Comparison of ENCODE assay signal across 29 mouse cellular contexts in the genomic region with DNA sequence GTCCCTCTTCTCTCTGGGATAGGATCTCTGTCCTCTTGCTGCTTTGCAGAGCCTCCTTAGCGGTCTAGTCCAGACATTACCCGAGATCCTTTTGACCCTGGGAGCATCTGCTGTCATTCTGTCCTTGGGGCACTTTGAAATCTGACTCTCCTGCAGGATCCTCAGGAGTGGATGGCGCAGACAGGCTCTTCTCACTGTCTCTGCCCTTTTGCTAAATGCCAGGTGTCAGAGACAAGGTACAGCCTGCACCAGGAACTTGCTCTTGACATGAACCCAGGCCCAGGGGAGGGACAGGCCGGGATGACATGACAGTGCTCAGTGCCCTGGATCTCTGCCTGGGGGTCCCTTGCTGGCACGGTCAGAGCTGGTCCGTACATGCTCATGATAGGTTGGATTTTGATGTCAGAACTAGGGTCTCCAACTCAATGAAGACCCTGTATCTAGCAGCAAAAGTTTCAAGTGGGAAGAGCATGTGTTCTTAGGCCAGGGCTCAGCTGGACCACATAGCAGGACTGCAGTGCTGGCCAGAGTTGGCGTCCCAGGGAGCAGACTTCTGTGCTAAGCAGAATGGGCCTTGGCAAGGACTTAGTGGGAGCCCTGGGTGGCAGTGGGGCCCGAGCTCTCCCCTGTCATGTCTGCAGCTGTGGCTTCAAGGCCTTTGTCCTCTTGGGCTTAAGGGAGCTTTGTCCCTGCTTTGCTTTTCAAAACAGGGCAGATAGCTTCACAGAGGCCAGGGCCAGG. TPM values are rescaled to one million over a fixed set of nuclear protein-coding genes. Genes with fewer than 3 reads are reported as not detected.
DNase-seq lines count a peak whose midpoint lies in the region; ATAC-seq lines count a peak whose summit lies in the region.
"Had no signal": no experiment of that assay in that cellular context is flagged by ENCODE, and none has a peak within 500 bp of the region (broad histone marks: within the 10 kb centered on the region; RNA-seq: fewer than 3 reads in every experiment).

No protein-coding gene starts in this region.

- WGBS in forebrain, embryonic 10.5 days: 63% methylated on average over 8 of the region's 8 CpGs
- WGBS in forebrain, embryonic 16.5 days: 64% methylated on average over 8 of the region's 8 CpGs
- WGBS in heart, embryonic 15.5 days: 72% methylated on average over 8 of the region's 8 CpGs
- WGBS in heart, embryonic 11.5 days (ENCODE audit: insufficient replicate concordance): 58% methylated on average over 8 of the region's 8 CpGs
- 52% methylated on average over 8 of the region's 8 CpGs for WGBS in neural tube, embryonic 11.5 days
- 61% methylated on average over 8 of the region's 8 CpGs for WGBS in neural tube, embryonic 15.5 days

- no peaks in the 10 kb centered on the region for H3K9me3 ChIP-seq in forebrain, embryonic 10.5 days
- no peaks in the 10 kb centered on the region for H3K9me3 ChIP-seq in forebrain, embryonic 16.5 days (ENCODE audit: control insufficient read depth, low read length)
- H3K9me3 ChIP-seq in heart, embryonic 15.5 days (replicated peaks): no peaks in the 10 kb centered on the region
- no peaks in the 10 kb centered on the region for H3K9me3 ChIP-seq in heart, embryonic 11.5 days (replicated peaks; ENCODE audit: control insufficient read depth, low read length)
- no peaks in the 10 kb centered on the region; the same call in 1 of the 2 replicates for H3K9me3 ChIP-seq in neural tube, embryonic 11.5 days (ENCODE audit: control insufficient read depth, low read length)
- H3K9me3 ChIP-seq in neural tube, embryonic 15.5 days (replicated peaks): no peaks in the 10 kb centered on the region
- H3K9me3 ChIP-seq: hindbrain, embryonic 13.5 days; liver, embryonic 13.5 days; midbrain, embryonic 15.5 days; neural tube, embryonic 13.5 days had no signal

- peak overlapping the region; percentile 48 for H3K27ac ChIP-seq in forebrain, embryonic 10.5 days
- no peak overlapping the region for H3K27ac ChIP-seq in forebrain, embryonic 16.5 days (ENCODE audit: low read length)
- 0 out of 2 replicates have a peak overlapping the region, but pooled peaks have one; percentile 75 for H3K27ac ChIP-seq in heart, embryonic 15.5 days
- H3K27ac ChIP-seq in heart, embryonic 11.5 days (ENCODE audit: low read depth, low read length): no peak overlapping the region; the same call in 1 of the 2 replicates
- H3K27ac ChIP-seq in neural tube, embryonic 11.5 days (ENCODE audit: low read depth, low read length): no peak overlapping the region
- H3K27ac ChIP-seq in neural tube, embryonic 15.5 days (replicated peaks): no peak overlapping the region
- H3K27ac ChIP-seq: hindbrain, embryonic 13.5 days; kidney, postnatal 0 days; liver, embryonic 13.5 days; midbrain, embryonic 15.5 days; neural tube, embryonic 13.5 days had no signal

- no peak for ATAC-seq in forebrain, embryonic 16.5 days
- no peak for ATAC-seq in heart, embryonic 15.5 days (replicated peaks; ENCODE audit: insufficient number of reproducible peaks, insufficient read depth, low FRiP score, low read depth)
- no peak for ATAC-seq in heart, embryonic 11.5 days (replicated peaks; ENCODE audit: insufficient number of reproducible peaks, low FRiP score, low TSS enrichment)
- no peak for ATAC-seq in neural tube, embryonic 11.5 days (ENCODE audit: insufficient read depth, low FRiP score, low TSS enrichment)
- ATAC-seq in neural tube, embryonic 15.5 days (ENCODE audit: low FRiP score): no peak
- ATAC-seq in megakaryocyte-erythroid progenitor cell, adult 5-6 weeks (replicated peaks; ENCODE audit: low FRiP score, low TSS enrichment, poor library complexity, severe bottlenecking): no peak
- ATAC-seq: forebrain, postnatal 0 days; midbrain, embryonic 15.5 days had no signal

- no peaks in the 10 kb centered on the region for H3K36me3 ChIP-seq in forebrain, embryonic 10.5 days (replicated peaks)
- H3K36me3 ChIP-seq in forebrain, embryonic 16.5 days (ENCODE audit: control insufficient read depth, insufficient read depth): no peaks in the 10 kb centered on the region
- no peaks in the 10 kb centered on the region for H3K36me3 ChIP-seq in heart, embryonic 15.5 days
- no peaks in the 10 kb centered on the region for H3K36me3 ChIP-seq in heart, embryonic 11.5 days (ENCODE audit: control insufficient read depth, insufficient read depth, low read length)
- H3K36me3 ChIP-seq in neural tube, embryonic 11.5 days (ENCODE audit: control insufficient read depth, insufficient read depth, low read length): no peaks in the 10 kb centered on the region
- H3K36me3 ChIP-seq in neural tube, embryonic 15.5 days: no peaks in the 10 kb centered on the region
- H3K36me3 ChIP-seq: hindbrain, embryonic 13.5 days; liver, embryonic 13.5 days; midbrain, embryonic 15.5 days; neural tube, embryonic 13.5 days had no signal

- peaks cover 76% of the 10 kb centered on the region for H3K4me1 ChIP-seq in forebrain, embryonic 10.5 days
- peaks cover 5% of the 10 kb centered on the region for H3K4me1 ChIP-seq in forebrain, embryonic 16.5 days (replicated peaks; ENCODE audit: control insufficient read depth, insufficient read depth, low read length)
- H3K4me1 ChIP-seq in heart, embryonic 15.5 days (replicated peaks): peaks cover 54% of the 10 kb centered on the region
- peaks cover 33% of the 10 kb centered on the region for H3K4me1 ChIP-seq in heart, embryonic 11.5 days (ENCODE audit: control insufficient read depth, insufficient read depth, low read length)
- peaks cover 5% of the 10 kb centered on the region; the same call in 1 of the 2 replicates for H3K4me1 ChIP-seq in neural tube, embryonic 11.5 days (ENCODE audit: control insufficient read depth, insufficient read depth, low read length)
- H3K4me1 ChIP-seq in neural tube, embryonic 15.5 days: peaks cover 8% of the 10 kb centered on the region

- H3K4me3 ChIP-seq in forebrain, embryonic 10.5 days: no peak overlapping the region
- no peak overlapping the region for H3K4me3 ChIP-seq in forebrain, embryonic 16.5 days (replicated peaks; ENCODE audit: low read length)
- no peak overlapping the region for H3K4me3 ChIP-seq in heart, embryonic 15.5 days
- no peak overlapping the region for H3K4me3 ChIP-seq in heart, embryonic 11.5 days (ENCODE audit: low read depth, low read length)
- no peak overlapping the region for H3K4me3 ChIP-seq in neural tube, embryonic 11.5 days (ENCODE audit: low read depth, low read length)
- H3K4me3 ChIP-seq in neural tube, embryonic 15.5 days (replicated peaks): no peak overlapping the region
- H3K4me3 ChIP-seq: hindbrain, embryonic 13.5 days; liver, embryonic 13.5 days; midbrain, embryonic 15.5 days; neural tube, embryonic 13.5 days had no signal

- no peak overlapping the region for H3K4me2 ChIP-seq in forebrain, embryonic 16.5 days (ENCODE audit: low read length)
- H3K4me2 ChIP-seq in heart, embryonic 15.5 days: no peak overlapping the region
- H3K4me2 ChIP-seq in heart, embryonic 11.5 days: no peak overlapping the region
- H3K4me2 ChIP-seq in neural tube, embryonic 11.5 days (ENCODE audit: low read depth): no peak overlapping the region
- no peak overlapping the region for H3K4me2 ChIP-seq in neural tube, embryonic 15.5 days
- H3K4me2 ChIP-seq: hindbrain, embryonic 13.5 days; liver, embryonic 13.5 days; lung, embryonic 14.5 days; midbrain, embryonic 15.5 days; neural tube, embryonic 13.5 days had no signal

- H3K9ac ChIP-seq in forebrain, embryonic 16.5 days (replicated peaks; ENCODE audit: low read depth, low read length): no peak overlapping the region
- no peak overlapping the region for H3K9ac ChIP-seq in heart, embryonic 15.5 days
- no peak overlapping the region for H3K9ac ChIP-seq in heart, embryonic 11.5 days (ENCODE audit: low read depth, low read length)
- 0 out of 2 replicates have a peak overlapping the region, but pooled peaks have one; percentile 26 for H3K9ac ChIP-seq in neural tube, embryonic 11.5 days (ENCODE audit: low read length)
- no peak overlapping the region for H3K9ac ChIP-seq in neural tube, embryonic 15.5 days (replicated peaks)
- H3K9ac ChIP-seq: forebrain, postnatal 0 days; hindbrain, embryonic 13.5 days; liver, embryonic 13.5 days; lung, embryonic 14.5 days; midbrain, embryonic 15.5 days; neural tube, embryonic 13.5 days had no signal

- no peak for DNase-seq in forebrain, embryonic 10.5 days (ENCODE audit: extremely low spot score, low spot score)
- no peak for DNase-seq in neural tube, embryonic 11.5 days (ENCODE audit: low spot score)
- DNase-seq in skeletal muscle tissue, adult 2 months (ENCODE audit: low read depth, low spot score): peak; percentile 90
- DNase-seq: cerebellum, adult 11-12 months; cerebellum, postnatal 10 days; forebrain, postnatal 0 days; heart, adult 11 months; heart, postnatal 10 days; kidney, adult 2 months; liver, embryonic 13.5 days; lung, embryonic 14.5 days; thymus, adult 18-20 months; thymus, postnatal 36 days had no signal

- peaks cover 43% of the 10 kb centered on the region for H3K27me3 ChIP-seq in forebrain, embryonic 10.5 days (ENCODE audit: poor library complexity, severe bottlenecking)
- H3K27me3 ChIP-seq in forebrain, embryonic 16.5 days (replicated peaks; ENCODE audit: control insufficient read depth, insufficient read depth, low read length): 0 out of 2 replicates have a peak, but pooled peaks cover 2% of the 10 kb centered on the region
- H3K27me3 ChIP-seq in heart, embryonic 15.5 days: peaks cover 8% of the 10 kb centered on the region
- peaks cover 15% of the 10 kb centered on the region; the same call in 1 of the 2 replicates for H3K27me3 ChIP-seq in heart, embryonic 11.5 days (ENCODE audit: control insufficient read depth, insufficient read depth, low read length)
- H3K27me3 ChIP-seq in neural tube, embryonic 11.5 days (ENCODE audit: control insufficient read depth, insufficient read depth, low read length): peaks cover 2% of the 10 kb centered on the region; the same call in 1 of the 2 replicates
- peaks cover 7% of the 10 kb centered on the region; the same call in 1 of the 2 replicates for H3K27me3 ChIP-seq in neural tube, embryonic 15.5 days (replicated peaks)

RNA-seq across cellular contexts. Expression of a gene that starts 5.5 kb away (rescaled TPM):
- polyA plus RNA-seq in forebrain, embryonic 10.5 days (2016; fragmentation: Nextera tagmentation; extraction: Ambion mirVana): 0.79 TPM in 1 of 2 replicates, not detected in the other
- polyA plus RNA-seq in forebrain, embryonic 16.5 days (2015; fragmentation: Nextera tagmentation; extraction: Ambion mirVana): 0.46 TPM in 1 of 2 replicates, not detected in the other
- polyA plus RNA-seq in heart, embryonic 15.5 days (2015; fragmentation: Nextera tagmentation; extraction: Ambion mirVana): 0.60 and 0.98 TPM in 2 replicates
- 0.48 and 0.80 TPM in 2 replicates for polyA plus RNA-seq in heart, embryonic 11.5 days (2014; fragmentation: Nextera tagmentation; extraction: Ambion mirVana)
- polyA plus RNA-seq in neural tube, embryonic 11.5 days (2014; fragmentation: Nextera tagmentation; extraction: Ambion mirVana): not detected in 2 replicates
- polyA plus RNA-seq in neural tube, embryonic 15.5 days (2015; fragmentation: Nextera tagmentation; extraction: Ambion mirVana): 0.40 TPM in 1 of 2 replicates, not detected in the other
- not detected in 2 replicates for total RNA-seq in megakaryocyte-erythroid progenitor cell, adult 5-6 weeks (2014; fragmentation: Nextera tagmentation)
- total RNA-seq in megakaryocyte-erythroid progenitor cell, adult 5-6 weeks (2017): not detected in 2 replicates
- total RNA-seq: adrenal gland, postnatal 4 days; ES-E14; forebrain, postnatal 0 days; heart, postnatal 10 days; layer of hippocampus, postnatal 14 days; megakaryocyte, adult 5-6 weeks had no signal
- polyA plus RNA-seq: cortical plate, adult 2 months; forebrain, postnatal 0 days; hindbrain, embryonic 13.5 days; kidney, adult 2 months; large intestine, adult 2 months; limb, embryonic 11.5 days; liver, embryonic 13.5 days; lung, embryonic 14.5 days; neural tube, embryonic 13.5 days had no signal

RNA-seq across cellular contexts. Expression of a gene that starts 41.4 kb away (rescaled TPM):
- 46.9 and 49.0 TPM in 2 replicates for polyA plus RNA-seq in forebrain, embryonic 10.5 days (2016; fragmentation: Nextera tagmentation; extraction: Ambion mirVana)
- polyA plus RNA-seq in forebrain, embryonic 16.5 days (2015; fragmentation: Nextera tagmentation; extraction: Ambion mirVana): 126 and 140 TPM in 2 replicates
- 35.1 and 42.4 TPM in 2 replicates for polyA plus RNA-seq in heart, embryonic 15.5 days (2015; fragmentation: Nextera tagmentation; extraction: Ambion mirVana)
- 27.6 and 29.8 TPM in 2 replicates for polyA plus RNA-seq in heart, embryonic 11.5 days (2014; fragmentation: Nextera tagmentation; extraction: Ambion mirVana)
- 48.7 and 55.2 TPM in 2 replicates for polyA plus RNA-seq in neural tube, embryonic 11.5 days (2014; fragmentation: Nextera tagmentation; extraction: Ambion mirVana)
- polyA plus RNA-seq in neural tube, embryonic 15.5 days (2015; fragmentation: Nextera tagmentation; extraction: Ambion mirVana): 123 and 145 TPM in 2 replicates
- 19.3 and 21.1 TPM in 2 replicates for total RNA-seq in megakaryocyte-erythroid progenitor cell, adult 5-6 weeks (2014; fragmentation: Nextera tagmentation)
- 10.2 and 14.3 TPM in 2 replicates for total RNA-seq in megakaryocyte-erythroid progenitor cell, adult 5-6 weeks (2017)

RNA-seq across cellular contexts. Expression of a gene that starts 42.0 kb away (rescaled TPM):
- polyA plus RNA-seq in forebrain, embryonic 10.5 days (2016; fragmentation: Nextera tagmentation; extraction: Ambion mirVana): 142 and 151 TPM in 2 replicates
- polyA plus RNA-seq in forebrain, embryonic 16.5 days (2015; fragmentation: Nextera tagmentation; extraction: Ambion mirVana): 93.4 and 112 TPM in 2 replicates
- polyA plus RNA-seq in heart, embryonic 15.5 days (2015; fragmentation: Nextera tagmentation; extraction: Ambion mirVana): 124 and 133 TPM in 2 replicates
- 131 and 135 TPM in 2 replicates for polyA plus RNA-seq in heart, embryonic 11.5 days (2014; fragmentation: Nextera tagmentation; extraction: Ambion mirVana)
- 102 and 108 TPM in 2 replicates for polyA plus RNA-seq in neural tube, embryonic 11.5 days (2014; fragmentation: Nextera tagmentation; extraction: Ambion mirVana)
- polyA plus RNA-seq in neural tube, embryonic 15.5 days (2015; fragmentation: Nextera tagmentation; extraction: Ambion mirVana): 129 and 132 TPM in 2 replicates
- total RNA-seq in megakaryocyte-erythroid progenitor cell, adult 5-6 weeks (2014; fragmentation: Nextera tagmentation): 79.0 and 88.9 TPM in 2 replicates
- total RNA-seq in megakaryocyte-erythroid progenitor cell, adult 5-6 weeks (2017): 9.7 and 14.4 TPM in 2 replicates

Comparison
In these comparisons a context has a peak if more than half of its experiments do, and no peak if none do; other contexts are left out.
1. H3K27ac ChIP-seq: peak in forebrain, embryonic 10.5 days (single experiment) and heart, embryonic 15.5 days (single experiment); none in forebrain, embryonic 16.5 days (single experiment), heart, embryonic 11.5 days (single experiment), neural tube, embryonic 11.5 days (single experiment) and neural tube, embryonic 15.5 days (single experiment).